Mouse (Mus musculus): ENCODE measurements around the gene Mrps12. TPM values are rescaled to one million over a fixed set of nuclear protein-coding genes. Genes with fewer than 3 reads are reported as not detected.

Gene Mrps12
- polyA plus RNA-seq, 1 experiment from 2014 or later = 164 TPM

DNA sequence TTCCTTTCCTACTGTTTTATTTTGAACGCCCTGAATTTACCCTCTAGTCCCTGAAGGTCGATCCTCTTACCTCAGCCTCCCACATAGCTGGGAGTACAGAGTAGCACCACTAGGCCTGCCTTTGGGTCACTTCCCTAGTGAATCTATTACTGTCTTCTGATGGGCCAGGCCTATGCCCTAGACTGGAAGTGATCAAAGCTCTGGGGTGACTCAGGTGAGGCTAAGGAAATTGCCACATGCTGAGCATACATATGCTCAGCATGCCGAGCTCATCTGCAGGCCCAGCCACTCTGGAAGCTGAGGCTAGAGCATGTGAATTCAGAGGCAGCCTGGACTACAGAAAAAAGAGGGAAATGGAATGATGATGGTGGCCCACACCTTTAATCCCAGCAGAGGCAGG, 31.5 kb upstream of the Mrps12 start:
- no peak for DNase-seq (ENCODE audit: low spot score)
- Histone ChIP-seq H3K27ac (replicated peaks) (no peak overlapping the region), H3K27me3 (replicated peaks; ENCODE audit: low read depth, poor library complexity, severe bottlenecking) (no peaks in the 10 kb centered on the region), H3K4me1 (peaks cover 7% of the 10 kb centered on the region; the same call in 1 of the 2 replicates), H3K4me3 (no peak overlapping the region), H3K36me3 (replicated peaks) (peaks cover 41% of the 10 kb centered on the region), H3K9me3 (no peaks in the 10 kb centered on the region)
- WGBS = 77% methylated on average over 3 of the region's 3 CpGs

- no peak for DNase-seq (ENCODE audit: low spot score)
- no peak overlapping the region for H3K27ac ChIP-seq (replicated peaks)
- 93% methylated on average over 11 of the region's 11 CpGs for WGBS
- H3K4me3 ChIP-seq = peak overlapping the region; percentile 3; the same call in 1 of the 2 replicates
- H3K9me3 ChIP-seq = no peaks in the 10 kb centered on the region
- H3K36me3 ChIP-seq (replicated peaks) = peaks cover 31% of the 10 kb centered on the region
- peaks cover 19% of the 10 kb centered on the region for H3K4me1 ChIP-seq
- no peaks in the 10 kb centered on the region for H3K27me3 ChIP-seq (replicated peaks; ENCODE audit: low read depth, poor library complexity, severe bottlenecking)
These were observed 30.2 kb upstream of the Mrps12 start for GRCm38 (mm10) chr7:28771867-28772266.

DNA sequence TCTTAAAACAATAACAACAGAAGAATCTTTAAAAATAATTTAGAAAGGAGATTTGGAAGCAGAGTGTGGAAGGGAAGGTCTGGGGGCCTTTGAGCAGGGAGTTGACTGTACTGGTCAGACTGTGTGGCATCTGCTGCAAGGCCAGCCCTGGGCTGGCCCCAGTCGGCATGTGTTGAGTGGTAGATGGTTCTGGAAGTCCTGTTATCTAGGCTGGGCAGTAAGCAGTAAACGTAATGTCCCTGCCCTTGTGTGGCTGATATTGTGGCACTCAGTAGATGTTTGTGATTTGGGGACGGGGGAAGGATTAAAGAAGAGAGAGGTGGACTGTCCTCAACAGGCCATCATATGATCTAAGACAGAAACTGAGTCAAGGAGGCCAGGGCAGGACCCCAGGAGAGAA, 28.7 kb upstream of the Mrps12 start:
- DNase-seq (ENCODE audit: low spot score) = no peak
- Histone ChIP-seq H3K4me1 (peaks cover 26% of the 10 kb centered on the region), H3K36me3 (replicated peaks) (peaks cover 16% of the 10 kb centered on the region; the same call in 1 of the 2 replicates), H3K4me3 (no peak overlapping the region), H3K27me3 (replicated peaks; ENCODE audit: low read depth, poor library complexity, severe bottlenecking) (no peaks in the 10 kb centered on the region), H3K27ac (replicated peaks) (no peak overlapping the region), H3K9me3 (no peaks in the 10 kb centered on the region)
- 89% methylated on average over 3 of the region's 3 CpGs for WGBS

DNA sequence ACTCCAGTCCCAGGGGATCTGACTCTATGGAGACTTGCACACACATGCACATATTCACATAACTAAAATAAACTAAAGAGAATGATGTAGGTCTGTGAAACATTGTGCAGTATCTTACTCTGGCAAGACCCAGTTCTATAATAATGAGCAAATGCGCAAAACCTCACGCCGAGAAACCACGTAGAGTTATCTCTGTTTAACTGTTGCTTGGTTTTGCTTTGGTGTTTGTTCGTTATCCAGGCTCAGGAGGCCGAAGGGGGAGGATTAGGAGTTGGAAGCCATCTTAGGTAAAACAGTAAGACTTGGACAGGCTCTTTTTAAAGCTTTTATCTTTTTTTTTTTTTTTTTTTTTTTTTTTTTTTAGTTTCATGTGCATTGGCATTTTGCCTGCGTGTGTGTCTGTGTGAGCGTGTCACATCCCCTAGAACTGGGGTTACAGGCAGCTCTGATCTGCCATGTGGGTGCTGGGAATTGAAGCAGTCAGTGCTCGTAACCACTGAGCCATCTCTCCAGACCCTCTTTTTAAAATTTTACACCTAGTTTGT, 27.9 kb upstream of the Mrps12 start:
- 92% methylated on average over 9 of the region's 9 CpGs for WGBS

GRCm38 (mm10) chr7:28767462-28767965, 25.9 kb upstream of the Mrps12 start, which contains the start of gene Nfkbib:
Gene Nfkbib (minus strand): TSS chr7:28767512.
- peak within 1 kb of the TSS; percentile 83 for H3K27ac ChIP-seq (replicated peaks)
- DNase-seq (ENCODE audit: low spot score) = no peak
- peaks cover 16% of the 10 kb centered on the region for H3K36me3 ChIP-seq (replicated peaks)
- H3K27me3 ChIP-seq (replicated peaks; ENCODE audit: low read depth, poor library complexity, severe bottlenecking) = no peaks in the 10 kb centered on the region
- WGBS = 67% methylated on average over 7 of the region's 7 CpGs
- peaks cover 24% of the 10 kb centered on the region for H3K4me1 ChIP-seq
- H3K4me3 ChIP-seq = peak within 1 kb of the TSS; percentile 81
- no peaks in the 10 kb centered on the region for H3K9me3 ChIP-seq

More for the DNA sequence above, 27.9 kb upstream of the Mrps12 start:
- Histone ChIP-seq H3K27me3 (replicated peaks; ENCODE audit: low read depth, poor library complexity, severe bottlenecking) (no peaks in the 10 kb centered on the region), H3K36me3 (replicated peaks) (peaks cover 12% of the 10 kb centered on the region; the same call in 1 of the 2 replicates), H3K27ac (replicated peaks) (no peak overlapping the region), H3K9me3 (no peaks in the 10 kb centered on the region), H3K4me1 (peaks cover 31% of the 10 kb centered on the region), H3K4me3 (no peak overlapping the region)
- DNase-seq (ENCODE audit: low spot score) = no peak

- Histone ChIP-seq H3K27ac (replicated peaks) (peak overlapping the region; percentile 83), H3K4me3 (peak overlapping the region; percentile 81), H3K27me3 (replicated peaks; ENCODE audit: low read depth, poor library complexity, severe bottlenecking) (no peaks in the 10 kb centered on the region), H3K36me3 (replicated peaks) (peaks cover 15% of the 10 kb centered on the region), H3K4me1 (peaks cover 24% of the 10 kb centered on the region), H3K9me3 (no peaks in the 10 kb centered on the region)
- WGBS = 7% methylated on average over 14 of the region's 14 CpGs
- DNase-seq (ENCODE audit: low spot score) = no peak
These were observed 25.3 kb upstream of the Mrps12 start for GRCm38 (mm10) chr7:28766910-28767309.

DNA sequence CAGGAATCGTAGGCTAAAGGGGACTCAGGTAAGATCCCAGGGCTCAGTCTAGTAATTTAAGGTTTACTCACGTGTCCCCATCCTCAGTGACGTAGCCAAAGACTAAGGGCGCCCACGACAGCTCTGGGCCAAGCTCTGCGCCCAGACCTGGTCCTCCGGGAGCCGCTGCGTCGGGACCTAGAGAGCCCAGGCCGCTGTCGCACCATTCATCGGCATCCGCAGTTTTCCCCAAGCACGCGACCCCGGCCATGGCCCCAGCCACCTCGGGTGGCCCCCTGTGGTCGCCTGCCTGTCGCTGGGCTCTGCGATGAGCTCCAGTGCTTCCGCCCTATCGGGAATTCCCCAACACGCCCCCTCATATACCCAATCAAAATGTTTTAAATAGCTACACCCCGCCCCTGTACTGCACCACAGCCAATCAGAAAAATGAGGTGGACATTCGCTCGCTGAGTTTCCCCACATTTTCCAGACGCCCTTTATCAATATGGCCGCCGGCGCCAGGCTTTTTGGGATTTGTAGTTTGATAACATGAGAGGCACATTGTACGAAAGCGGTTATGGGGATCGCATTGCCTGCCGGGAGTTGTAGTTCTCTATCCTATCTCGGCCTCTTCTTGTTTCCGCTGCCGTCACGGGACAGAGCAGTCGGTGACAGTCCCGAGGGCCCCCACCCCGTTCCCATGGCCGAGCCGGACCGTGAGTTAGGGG, 24.7 kb upstream of the Mrps12 start, which contains the start of gene Sirt2:
Sirt2 (plus strand) TSS at position 563 of the 707 bp plus-strand sequence.
- peak; percentile 97 for DNase-seq (ENCODE audit: low spot score)
- WGBS = under 1% methylated on average over 45 of the region's 45 CpGs
- Histone ChIP-seq H3K27me3 (replicated peaks; ENCODE audit: low read depth, poor library complexity, severe bottlenecking) (no peaks in the 10 kb centered on the region), H3K27ac (replicated peaks) (peak within 1 kb of the TSS; percentile 83), H3K4me3 (peak within 1 kb of the TSS; percentile 81), H3K4me1 (peaks cover 24% of the 10 kb centered on the region), H3K9me3 (no peaks in the 10 kb centered on the region), H3K36me3 (replicated peaks) (peaks cover 17% of the 10 kb centered on the region)

- Histone ChIP-seq H3K9me3 (no peaks in the 10 kb centered on the region), H3K4me1 (peaks cover 24% of the 10 kb centered on the region), H3K36me3 (replicated peaks) (peaks cover 28% of the 10 kb centered on the region), H3K4me3 (peak overlapping the region; percentile 81), H3K27ac (replicated peaks) (no peak overlapping the region), H3K27me3 (replicated peaks; ENCODE audit: low read depth, poor library complexity, severe bottlenecking) (no peaks in the 10 kb centered on the region)
- 89% methylated on average over 6 of the region's 6 CpGs for WGBS
- no peak for DNase-seq (ENCODE audit: low spot score)
These were observed 23.6 kb upstream of the Mrps12 start for GRCm38 (mm10) chr7:28765211-28765610.

GRCm38 (mm10) chr7:28761907-28762306, 20.3 kb upstream of the Mrps12 start:
- H3K36me3 ChIP-seq (replicated peaks) = peaks cover 53% of the 10 kb centered on the region
- peaks cover 6% of the 10 kb centered on the region for H3K27me3 ChIP-seq (replicated peaks; ENCODE audit: low read depth, poor library complexity, severe bottlenecking)
- no peak for DNase-seq (ENCODE audit: low spot score)
- H3K4me3 ChIP-seq = no peak overlapping the region
- H3K9me3 ChIP-seq = no peaks in the 10 kb centered on the region
- H3K4me1 ChIP-seq = peaks cover 12% of the 10 kb centered on the region
- WGBS = 91% methylated on average over 9 of the region's 9 CpGs
- H3K27ac ChIP-seq (replicated peaks) = no peak overlapping the region

DNA sequence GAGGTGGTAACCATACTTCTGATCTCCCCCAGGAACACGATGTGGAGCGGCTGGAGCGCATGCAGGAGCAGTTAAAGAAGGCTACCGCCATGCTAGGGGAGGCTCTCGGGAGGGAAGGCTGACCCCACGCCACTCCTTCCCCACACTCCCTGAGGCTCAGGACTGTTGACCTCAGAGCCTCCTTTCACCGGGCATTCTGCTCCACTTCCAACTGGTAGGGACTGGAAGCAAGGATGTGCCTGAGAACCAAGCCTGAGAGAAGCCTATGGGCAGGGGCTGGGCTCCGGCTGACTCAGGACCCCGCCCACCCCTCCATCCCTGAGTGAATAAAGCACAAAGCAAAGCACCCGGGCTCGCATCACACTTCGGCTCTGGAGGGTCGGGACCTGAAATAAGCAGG, 17.0 kb upstream of the Mrps12 start:
- DNase-seq (ENCODE audit: low spot score) = no peak
- peaks cover 24% of the 10 kb centered on the region for H3K27me3 ChIP-seq (replicated peaks; ENCODE audit: low read depth, poor library complexity, severe bottlenecking)
- peaks cover 8% of the 10 kb centered on the region for H3K4me1 ChIP-seq
- no peak overlapping the region for H3K4me3 ChIP-seq
- WGBS = 83% methylated on average over 13 of the region's 13 CpGs
- H3K9me3 ChIP-seq = no peaks in the 10 kb centered on the region
- H3K36me3 ChIP-seq (replicated peaks) = peaks cover 61% of the 10 kb centered on the region
- no peak overlapping the region for H3K27ac ChIP-seq (replicated peaks)

GRCm38 (mm10) chr7:28756079-28756478, 14.5 kb upstream of the Mrps12 start, which contains the start of gene Ccer2:
Gene Ccer2 (plus strand): TSS chr7:28756174.
- DNase-seq (ENCODE audit: low spot score) = no peak
- Histone ChIP-seq H3K4me1 (peaks cover 8% of the 10 kb centered on the region), H3K4me3 (peak within 1 kb of the TSS; percentile 25; the same call in 1 of the 2 replicates), H3K9me3 (no peaks in the 10 kb centered on the region), H3K27me3 (replicated peaks; ENCODE audit: low read depth, poor library complexity, severe bottlenecking) (peaks cover 24% of the 10 kb centered on the region), H3K36me3 (replicated peaks) (peaks cover 65% of the 10 kb centered on the region), H3K27ac (replicated peaks) (no peak within 1 kb of the TSS)
- 3% methylated on average over 17 of the region's 17 CpGs for WGBS

- 95% methylated on average over 7 of the region's 7 CpGs for WGBS
- H3K27ac ChIP-seq (replicated peaks) = no peak overlapping the region
- peaks cover 15% of the 10 kb centered on the region for H3K4me1 ChIP-seq
- H3K27me3 ChIP-seq (replicated peaks; ENCODE audit: low read depth, poor library complexity, severe bottlenecking) = no peaks in the 10 kb centered on the region
- peaks cover 80% of the 10 kb centered on the region for H3K36me3 ChIP-seq (replicated peaks)
- H3K4me3 ChIP-seq = no peak overlapping the region
- no peak for DNase-seq (ENCODE audit: low spot score)
- no peaks in the 10 kb centered on the region for H3K9me3 ChIP-seq
These were observed 8.3 kb upstream of the Mrps12 start for GRCm38 (mm10) chr7:28749935-28750334.

- H3K27ac ChIP-seq (replicated peaks) = peak overlapping the region; percentile 95
These were observed 282 bp downstream of the Mrps12 start for GRCm38 (mm10) chr7:28741368-28741708.

More at GRCm38 (mm10) chr7:28741368-28741708, 282 bp downstream of the Mrps12 start:
- Histone ChIP-seq H3K27me3 (replicated peaks; ENCODE audit: low read depth, poor library complexity, severe bottlenecking) (no peaks in the 10 kb centered on the region), H3K4me3 (peak overlapping the region; percentile 74), H3K36me3 (replicated peaks) (peaks cover 63% of the 10 kb centered on the region), H3K9me3 (no peaks in the 10 kb centered on the region), H3K4me1 (peaks cover 23% of the 10 kb centered on the region)
- no peak for DNase-seq (ENCODE audit: low spot score)
- 2% methylated on average over 13 of the region's 13 CpGs for WGBS

Data from embryonic facial prominence, embryonic 10.5 days (tissue).